Mouse (Mus musculus): Measurements from ENCODE around the gene Tfe3. TPM values are rescaled to one million over a fixed set of nuclear protein-coding genes. Genes with fewer than 3 reads are reported as not detected.

The Tfe3 gene
- polyA plus RNA-seq, 1 experiment from 2014 or later = 21.7 TPM

- peaks cover 4% of the 10 kb centered on the region; the same call in 1 of the 2 replicates for H3K4me1 ChIP-seq (ENCODE audit: control insufficient read depth, insufficient read depth, low read length)
- H3K9me3 ChIP-seq (replicated peaks; ENCODE audit: control insufficient read depth, low read length) = no peaks in the 10 kb centered on the region
- H3K4me3 ChIP-seq (replicated peaks; ENCODE audit: low read length) = no peak overlapping the region
- no peaks in the 10 kb centered on the region for H3K27me3 ChIP-seq (ENCODE audit: control insufficient read depth, insufficient read depth, low read length)
- ATAC-seq (ENCODE audit: insufficient read depth, low FRiP score) = no peak
- no peak overlapping the region for H3K4me2 ChIP-seq (ENCODE audit: low read depth, low read length)
- no peak overlapping the region for H3K9ac ChIP-seq (ENCODE audit: low read length)
- H3K36me3 ChIP-seq (ENCODE audit: control insufficient read depth, insufficient read depth, low read length) = no peaks in the 10 kb centered on the region; the same call in none of the 2 replicates
- WGBS = 87% methylated on average over 12 of the region's 12 CpGs
- no peak overlapping the region for H3K27ac ChIP-seq (ENCODE audit: low read length)
Observed at GRCm38 (mm10) chrX:7725841-7726240, 36.5 kb upstream of the Tfe3 start.

- Histone ChIP-seq H3K9me3 (replicated peaks; ENCODE audit: control insufficient read depth, low read length) (no peaks in the 10 kb centered on the region), H3K36me3 (ENCODE audit: control insufficient read depth, insufficient read depth, low read length) (no peaks in the 10 kb centered on the region; the same call in none of the 2 replicates), H3K9ac (ENCODE audit: low read length) (no peak overlapping the region), H3K4me1 (ENCODE audit: control insufficient read depth, insufficient read depth, low read length) (peaks cover 4% of the 10 kb centered on the region; the same call in 1 of the 2 replicates), H3K27ac (ENCODE audit: low read length) (no peak overlapping the region), H3K4me3 (replicated peaks; ENCODE audit: low read length) (no peak overlapping the region), H3K4me2 (ENCODE audit: low read depth, low read length) (no peak overlapping the region), H3K27me3 (ENCODE audit: control insufficient read depth, insufficient read depth, low read length) (no peaks in the 10 kb centered on the region)
- 89% methylated on average over 13 of the region's 13 CpGs for WGBS
- ATAC-seq (ENCODE audit: insufficient read depth, low FRiP score) = no peak
Observed at GRCm38 (mm10) chrX:7727176-7727575, 35.2 kb upstream of the Tfe3 start.

- H3K4me3 ChIP-seq (replicated peaks; ENCODE audit: low read length) = peak within 1 kb of the TSS; percentile 56
- peak within 1 kb of the TSS; percentile 80 for H3K27ac ChIP-seq (ENCODE audit: low read length)
- 15% methylated on average over 42 of the region's 42 CpGs for WGBS
- H3K9me3 ChIP-seq (replicated peaks; ENCODE audit: control insufficient read depth, low read length) = no peaks in the 10 kb centered on the region
- H3K9ac ChIP-seq (ENCODE audit: low read length) = peak within 1 kb of the TSS; percentile 69
- peak within 1 kb of the TSS; percentile 53 for H3K4me2 ChIP-seq (ENCODE audit: low read depth, low read length)
- H3K4me1 ChIP-seq (ENCODE audit: control insufficient read depth, insufficient read depth, low read length) = no peaks in the 10 kb centered on the region
- ATAC-seq (ENCODE audit: insufficient read depth, low FRiP score) = peak; percentile 92
- H3K36me3 ChIP-seq (ENCODE audit: control insufficient read depth, insufficient read depth, low read length) = no peaks in the 10 kb centered on the region; the same call in none of the 2 replicates
- no peaks in the 10 kb centered on the region for H3K27me3 ChIP-seq (ENCODE audit: control insufficient read depth, insufficient read depth, low read length)
Observed at GRCm38 (mm10) chrX:7728215-7728921, 34.0 kb upstream of the Tfe3 start, which contains the start of gene Praf2. TSS of gene Praf2 (plus strand) at chrX:7728439.

DNA sequence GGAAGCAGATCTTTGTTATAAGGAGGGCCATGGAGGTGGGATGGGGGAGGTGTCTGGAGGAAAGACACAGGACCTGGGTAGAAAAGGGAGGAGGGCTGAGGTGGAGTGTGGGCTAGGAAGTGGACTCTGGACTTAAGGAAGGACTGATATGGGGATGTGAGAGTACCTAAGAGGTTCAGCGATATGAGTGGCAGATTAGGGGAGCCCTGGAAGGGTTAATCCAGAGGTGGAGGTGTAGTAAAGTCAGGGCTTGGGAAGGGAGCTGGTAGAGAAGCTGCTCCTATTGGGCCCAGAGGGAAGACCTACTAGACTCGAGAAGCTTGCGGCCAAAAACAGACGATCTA, 33.5 kb upstream of the Tfe3 start:
- Histone ChIP-seq H3K36me3 (ENCODE audit: control insufficient read depth, insufficient read depth, low read length) (no peaks in the 10 kb centered on the region; the same call in none of the 2 replicates), H3K9me3 (replicated peaks; ENCODE audit: control insufficient read depth, low read length) (no peaks in the 10 kb centered on the region), H3K4me3 (replicated peaks; ENCODE audit: low read length) (peak overlapping the region; percentile 56), H3K4me2 (ENCODE audit: low read depth, low read length) (peak overlapping the region; percentile 53), H3K9ac (ENCODE audit: low read length) (peak overlapping the region; percentile 69), H3K27ac (ENCODE audit: low read length) (no peak overlapping the region), H3K4me1 (ENCODE audit: control insufficient read depth, insufficient read depth, low read length) (no peaks in the 10 kb centered on the region), H3K27me3 (ENCODE audit: control insufficient read depth, insufficient read depth, low read length) (no peaks in the 10 kb centered on the region)
- ATAC-seq (ENCODE audit: insufficient read depth, low FRiP score) = peak; percentile 7; the same call in 1 of the 2 replicates
- 30% methylated on average over 4 of the region's 4 CpGs for WGBS

DNA sequence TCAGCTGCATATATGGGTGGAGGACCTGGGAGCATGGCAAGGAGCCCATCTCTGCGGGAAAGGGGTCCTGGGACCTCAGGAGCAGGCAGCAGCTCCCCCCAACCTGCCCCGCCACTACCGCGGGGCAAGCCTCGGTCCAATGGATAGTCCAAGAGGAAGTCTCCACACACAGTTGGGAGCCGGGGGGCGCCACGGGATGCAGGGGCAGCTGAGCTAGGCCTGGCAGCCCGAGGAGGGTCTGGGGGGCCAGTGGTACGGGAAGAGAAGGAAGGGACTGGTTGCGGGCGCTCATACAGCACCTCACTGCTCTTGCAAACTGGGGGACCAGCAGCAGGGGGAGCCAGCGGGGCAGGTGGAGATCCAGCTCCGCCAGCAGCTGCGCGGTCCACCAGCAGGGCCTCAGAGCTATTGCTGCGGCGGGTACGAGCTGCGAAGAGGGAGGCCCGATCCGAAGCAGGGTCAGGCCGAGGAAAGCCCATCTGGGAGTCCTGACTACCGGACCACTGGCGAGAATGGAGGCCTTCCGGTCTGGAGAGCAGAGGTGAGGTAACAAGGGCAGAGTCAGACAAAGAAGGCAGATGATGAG, 28.7 kb upstream of the Tfe3 start:
- Histone ChIP-seq H3K27me3 (ENCODE audit: control insufficient read depth, insufficient read depth, low read length) (no peaks in the 10 kb centered on the region), H3K4me1 (ENCODE audit: control insufficient read depth, insufficient read depth, low read length) (no peaks in the 10 kb centered on the region), H3K4me3 (replicated peaks; ENCODE audit: low read length) (no peak overlapping the region), H3K27ac (ENCODE audit: low read length) (no peak overlapping the region), H3K36me3 (ENCODE audit: control insufficient read depth, insufficient read depth, low read length) (no peaks in the 10 kb centered on the region; the same call in 1 of the 2 replicates), H3K9me3 (replicated peaks; ENCODE audit: control insufficient read depth, low read length) (no peaks in the 10 kb centered on the region), H3K9ac (ENCODE audit: low read length) (no peak overlapping the region), H3K4me2 (ENCODE audit: low read depth, low read length) (no peak overlapping the region)
- ATAC-seq (ENCODE audit: insufficient read depth, low FRiP score) = no peak
- WGBS = 39% methylated on average over 24 of the region's 26 CpGs

GRCm38 (mm10) chrX:7739336-7740081, 22.9 kb upstream of the Tfe3 start:
- no peaks in the 10 kb centered on the region for H3K27me3 ChIP-seq (ENCODE audit: control insufficient read depth, insufficient read depth, low read length)
- no peaks in the 10 kb centered on the region for H3K4me1 ChIP-seq (ENCODE audit: control insufficient read depth, insufficient read depth, low read length)
- H3K9me3 ChIP-seq (replicated peaks; ENCODE audit: control insufficient read depth, low read length) = no peaks in the 10 kb centered on the region
- peak overlapping the region; percentile 29 for H3K4me2 ChIP-seq (ENCODE audit: low read depth, low read length)
- ATAC-seq (ENCODE audit: insufficient read depth, low FRiP score) = peak; percentile 80
- no peaks in the 10 kb centered on the region; the same call in 1 of the 2 replicates for H3K36me3 ChIP-seq (ENCODE audit: control insufficient read depth, insufficient read depth, low read length)
- WGBS = 51% methylated on average over 14 of the region's 14 CpGs
- H3K27ac ChIP-seq (ENCODE audit: low read length) = peak overlapping the region; percentile 87
- peak overlapping the region; percentile 28 for H3K4me3 ChIP-seq (replicated peaks; ENCODE audit: low read length)
- H3K9ac ChIP-seq (ENCODE audit: low read length) = peak overlapping the region; percentile 14; the same call in 1 of the 2 replicates

GRCm38 (mm10) chrX:7740082-7740819, 22.1 kb upstream of the Tfe3 start:
- Histone ChIP-seq H3K9ac (ENCODE audit: low read length) (peak overlapping the region; percentile 7; the same call in 1 of the 2 replicates), H3K27me3 (ENCODE audit: control insufficient read depth, insufficient read depth, low read length) (no peaks in the 10 kb centered on the region), H3K9me3 (replicated peaks; ENCODE audit: control insufficient read depth, low read length) (no peaks in the 10 kb centered on the region), H3K36me3 (ENCODE audit: control insufficient read depth, insufficient read depth, low read length) (no peaks in the 10 kb centered on the region; the same call in 1 of the 2 replicates), H3K4me2 (ENCODE audit: low read depth, low read length) (peak overlapping the region; percentile 29), H3K4me1 (ENCODE audit: control insufficient read depth, insufficient read depth, low read length) (no peaks in the 10 kb centered on the region), H3K4me3 (replicated peaks; ENCODE audit: low read length) (peak overlapping the region; percentile 33), H3K27ac (ENCODE audit: low read length) (peak overlapping the region; percentile 87)
- WGBS = 43% methylated on average over 10 of the region's 10 CpGs
- peak; percentile 78 for ATAC-seq (ENCODE audit: insufficient read depth, low FRiP score)

DNA sequence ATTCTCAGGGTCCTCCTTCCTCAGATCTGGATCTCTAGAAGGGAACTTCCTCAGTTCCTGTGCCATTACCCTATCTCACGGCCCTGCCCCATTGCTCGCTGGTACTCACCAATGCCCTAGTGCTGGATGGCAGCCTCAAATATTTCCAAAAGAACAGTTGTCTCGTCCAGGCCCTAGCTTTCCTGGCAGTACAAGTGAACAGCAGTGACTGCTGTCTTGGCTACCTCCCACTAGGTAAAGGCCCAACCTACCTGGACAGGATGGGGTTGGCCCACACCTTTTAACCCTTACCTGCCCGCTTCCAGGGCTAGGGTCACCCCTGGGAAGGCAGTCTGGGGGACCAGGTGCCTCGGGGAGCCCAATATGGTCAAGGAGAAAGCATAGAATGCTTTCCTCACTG, 21.3 kb upstream of the Tfe3 start:
- peak overlapping the region; percentile 87 for H3K27ac ChIP-seq (ENCODE audit: low read length)
- ATAC-seq (ENCODE audit: insufficient read depth, low FRiP score) = peak; percentile 38; the same call in 1 of the 2 replicates
- no peaks in the 10 kb centered on the region for H3K27me3 ChIP-seq (ENCODE audit: control insufficient read depth, insufficient read depth, low read length)
- no peaks in the 10 kb centered on the region for H3K9me3 ChIP-seq (replicated peaks; ENCODE audit: control insufficient read depth, low read length)
- WGBS = 57% methylated on average over 5 of the region's 5 CpGs
- no peaks in the 10 kb centered on the region for H3K36me3 ChIP-seq (ENCODE audit: control insufficient read depth, insufficient read depth, low read length)
- H3K9ac ChIP-seq (ENCODE audit: low read length) = peak overlapping the region; percentile 7; the same call in 1 of the 2 replicates
- no peaks in the 10 kb centered on the region for H3K4me1 ChIP-seq (ENCODE audit: control insufficient read depth, insufficient read depth, low read length)
- peak overlapping the region; percentile 33 for H3K4me3 ChIP-seq (replicated peaks; ENCODE audit: low read length)
- H3K4me2 ChIP-seq (ENCODE audit: low read depth, low read length) = peak overlapping the region; percentile 27

Measured in stomach, embryonic 16.5 days (tissue).